Mouse (Mus musculus): Measurements from ENCODE around the gene Ephb4.

GRCm38 (mm10) chr5:137411235-137411634 lies 61.3 kb downstream of the Ephb4 start:
- no peak for TF ChIP-seq CTCF (IDR thresholded peaks at IDR 0.05; ENCODE audit: extremely low read depth, insufficient read depth, low read length)
- no peak for TF ChIP-seq POLR2A (IDR thresholded peaks at IDR 0.05; ENCODE audit: extremely low read depth, insufficient read depth, low read length)

Data from cortical plate, adult 2 months (tissue).